Mouse (Mus musculus): ENCODE measurements around the gene Ak4.

The Ak4 gene

DNA sequence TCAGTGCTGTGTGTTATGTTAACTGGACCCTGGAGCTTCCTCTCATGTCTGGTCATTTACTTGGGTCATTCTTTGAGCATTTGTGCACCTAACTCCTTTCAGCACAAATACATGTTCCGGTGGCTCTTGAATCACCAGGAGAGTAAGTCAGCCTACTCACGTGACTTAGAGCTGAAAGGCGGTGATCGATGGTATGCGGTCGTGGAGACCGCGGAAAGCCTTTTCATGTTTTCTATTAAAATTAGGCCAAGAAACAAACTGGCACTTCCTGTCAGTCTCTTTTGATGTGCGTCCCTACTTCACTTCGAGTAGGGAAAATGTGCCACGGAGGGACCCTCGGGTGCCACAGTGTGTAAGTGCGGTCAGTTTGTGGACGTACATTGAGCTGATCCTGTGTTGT lies 96.8 kb downstream of the Ak4 start:
- no peak for DNase-seq

Data from lung, postnatal 4 days (tissue).